Mouse (Mus musculus): ENCODE data around the gene Fxr1. TPM values are rescaled to one million over a fixed set of nuclear protein-coding genes. Genes with fewer than 3 reads are reported as not detected.

Fxr1 gene
- polyA plus RNA-seq (2012; fragmentation: generic; extraction: Trizol), result 10 to 100 TPM in 1 of 2 experiments, 1 to 10 TPM in 1; 2.4 to 16.5 TPM

GRCm38 (mm10) chr3:34019540-34020381 is at the start of gene Fxr1:
Gene Fxr1 (plus strand): TSS chr3:34019943.

DNA sequence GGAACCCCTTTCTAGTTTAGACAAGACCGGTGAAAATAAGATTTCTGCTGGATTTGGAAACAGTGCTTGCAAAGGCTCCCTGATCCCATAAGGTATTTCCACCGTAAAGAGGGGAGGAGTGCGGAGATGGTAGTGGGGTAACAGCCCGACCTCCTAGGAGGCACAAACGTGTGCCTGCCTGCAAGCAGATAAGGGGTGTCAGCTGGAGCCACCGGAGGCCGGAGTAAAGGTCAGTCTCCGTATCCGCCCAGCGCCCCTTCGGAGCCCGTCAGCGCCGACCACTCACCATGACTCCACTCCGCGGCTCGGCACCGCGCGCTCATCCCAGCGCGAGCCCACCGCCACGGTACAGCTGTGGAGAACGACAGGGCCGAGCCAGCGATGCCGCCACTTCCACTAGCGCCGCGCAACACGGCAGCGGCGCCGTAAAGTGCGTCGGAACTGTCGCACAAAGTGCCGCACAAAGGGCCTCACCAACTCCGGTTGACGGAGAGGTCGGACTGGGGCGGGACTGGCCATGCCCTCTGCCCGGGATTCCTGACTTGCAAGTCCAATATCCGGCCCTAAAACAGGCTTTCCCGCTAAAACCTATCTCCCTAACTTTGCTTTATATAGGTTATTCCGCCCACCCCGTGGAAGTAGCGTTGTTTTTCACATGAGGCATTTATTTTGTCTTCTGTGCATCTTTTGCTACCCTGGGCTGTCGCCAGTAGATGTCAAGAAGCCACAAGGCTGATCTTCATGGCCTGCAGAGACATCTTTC is 61.3 kb downstream of the Fxr1 start, which contains the start of gene Dnajc19:
Dnajc19 (minus strand) TSS at position 422 of the 763 bp plus-strand sequence.

Other genes starting within 250 kb of the Fxr1 start
- gene Ttc14, start 220.1 kb upstream of the Fxr1 start, polyA plus RNA-seq (2012; fragmentation: generic; extraction: Trizol), result 1 to 10 TPM in 1 of 2 experiments, under 1 TPM in 1; 0.51 to 3.9 TPM
- under 1 TPM; 0.02 to 0.64 TPM for gene Ccdc39, start 175.6 kb upstream of the Fxr1 start, polyA plus RNA-seq (2012; fragmentation: generic; extraction: Trizol)
- 10 to 100 TPM; 31.3 to 58.9 TPM for gene Dnajc19, start 61.4 kb downstream of the Fxr1 start, polyA plus RNA-seq (2012; fragmentation: generic; extraction: Trizol)

Measured in C3H10T1/2 (cell line).